Mouse (Mus musculus): ENCODE data around the gene F13a1.

Gene F13a1

GRCm38 (mm10) chr13:36953676-36954075 lies 96.4 kb downstream of the F13a1 start:
- DNase-seq (ENCODE audit: low spot score in 2 of 2) = no peak

- no peak for DNase-seq (ENCODE audit: low spot score in 2 of 2)
Measured at GRCm38 (mm10) chr13:36941891-36942290, 108.2 kb downstream of the F13a1 start.

GRCm38 (mm10) chr13:36932066-36932465 lies 118.0 kb downstream of the F13a1 start:
- no peak for DNase-seq (ENCODE audit: low spot score in 2 of 2)

GRCm38 (mm10) chr13:36919737-36920136 lies 130.3 kb downstream of the F13a1 start:
- DNase-seq (ENCODE audit: low spot score in 2 of 2) = no peak

- DNase-seq (ENCODE audit: low spot score in 2 of 2) = no peak
Measured at GRCm38 (mm10) chr13:36903885-36904284, 146.2 kb downstream of the F13a1 start.

GRCm38 (mm10) chr13:36903447-36903846 lies 146.6 kb downstream of the F13a1 start:
- no peak for DNase-seq (ENCODE audit: low spot score in 2 of 2)

GRCm38 (mm10) chr13:36901603-36902002 lies 148.4 kb downstream of the F13a1 start:
- no peak for DNase-seq (ENCODE audit: low spot score in 2 of 2)

GRCm38 (mm10) chr13:36901016-36901415 lies 149.0 kb downstream of the F13a1 start:
- no peak for DNase-seq (ENCODE audit: low spot score in 2 of 2)

- DNase-seq (ENCODE audit: low spot score in 2 of 2) = no peak
Measured at GRCm38 (mm10) chr13:36896061-36896460, 154.0 kb downstream of the F13a1 start.

- peak; percentile 70 for DNase-seq (ENCODE audit: low spot score in 2 of 2)
Measured at GRCm38 (mm10) chr13:36893762-36894161, 156.3 kb downstream of the F13a1 start.

- DNase-seq (ENCODE audit: low spot score in 2 of 2) = peak; percentile 48
Measured at GRCm38 (mm10) chr13:36892216-36892615, 157.8 kb downstream of the F13a1 start.

- DNase-seq (ENCODE audit: low spot score in 2 of 2) = no peak
Measured at GRCm38 (mm10) chr13:36885973-36886372, 164.1 kb downstream of the F13a1 start.

- no peak for DNase-seq (ENCODE audit: low spot score in 2 of 2)
Measured at GRCm38 (mm10) chr13:36839111-36839510, 210.9 kb downstream of the F13a1 start.

Measured in left cerebral cortex, adult 9 months (tissue).